Mouse (Mus musculus) adrenal gland, postnatal 4 days (tissue): Measurements from ENCODE around the gene Gm20441. TPM values are rescaled to one million over a fixed set of nuclear protein-coding genes. Genes with fewer than 3 reads are reported as not detected.

Experiments used
- total RNA-seq, 2 experiments: library from RNA; stranded (reverse); gene quantifications; 2 replicates each; pipeline ENCODE4 v1.2.3; 2021

Gene Gm20441
- total RNA-seq, 2 experiments from 2014 or later: 0.82 TPM; not detected in 1

Other genes starting within 250 kb of the Gm20441 start
- gene Lrrc75b, start 220.6 kb downstream of the Gm20441 start, total RNA-seq: 1 to 10 TPM; 1.8 to 4.0 TPM
- 10 to 100 TPM in 1 of 2 experiments, 1 to 10 TPM in 1; 1.2 to 39.0 TPM for gene Ggt1, start 219.3 kb downstream of the Gm20441 start, total RNA-seq
- gene Ggt5, start 191.6 kb downstream of the Gm20441 start, total RNA-seq: 10 to 100 TPM; 11.2 to 14.0 TPM
- 10 to 100 TPM in 1 of 2 experiments, 1 to 10 TPM in 1; 7.4 to 17.2 TPM for gene Susd2, start 136.9 kb downstream of the Gm20441 start, total RNA-seq
- 10 to 100 TPM; 49.4 to 58.5 TPM for gene Cabin1, start 16.6 kb downstream of the Gm20441 start, total RNA-seq
- gene Ddt, start 7.5 kb downstream of the Gm20441 start, total RNA-seq: 10 to 100 TPM; 57.0 to 67.9 TPM
- 10 to 100 TPM; 12.7 to 21.7 TPM for gene Gstt3, start 460 bp upstream of the Gm20441 start, total RNA-seq
- 10 to 100 TPM; 21.1 to 30.2 TPM for gene Gstt1, start 17.6 kb upstream of the Gm20441 start, total RNA-seq
- gene Gstt4, start 41.6 kb upstream of the Gm20441 start, total RNA-seq: not detected
- gene Gstt2, start 56.5 kb upstream of the Gm20441 start, total RNA-seq: 10 to 100 TPM; 33.0 to 41.5 TPM
- 100 to 1,000 TPM; 294 to 301 TPM for gene Mif, start 79.3 kb upstream of the Gm20441 start, total RNA-seq
- 1 to 10 TPM; 3.0 to 6.0 TPM for gene Derl3, start 112.5 kb upstream of the Gm20441 start, total RNA-seq
- gene Smarcb1, start 140.7 kb upstream of the Gm20441 start, total RNA-seq: 10 to 100 TPM; 91.2 to 95.2 TPM
- gene Chchd10, start 152.2 kb upstream of the Gm20441 start, total RNA-seq: 100 to 1,000 TPM; 310 to 396 TPM
- gene Mmp11, start 155.5 kb upstream of the Gm20441 start, total RNA-seq: 10 to 100 TPM; 14.7 to 19.0 TPM
- gene Gm867, start 159.7 kb upstream of the Gm20441 start, total RNA-seq: 1 to 10 TPM in 1 of 2 experiments, under 1 TPM in 1; 0.90 to 1.8 TPM
- gene Vpreb3, start 162.1 kb upstream of the Gm20441 start, total RNA-seq: under 1 TPM; 0.53 to 0.71 TPM
- under 1 TPM; 0.14 TPM for gene Gm5134, start 173.6 kb upstream of the Gm20441 start, total RNA-seq